Mouse (Mus musculus) CH12.LX (cell line): ENCODE results near the gene Cbr2. TPM values are rescaled to one million over a fixed set of nuclear protein-coding genes. Genes with fewer than 3 reads are reported as not detected.

Experiments used
- DNase-seq: peaks from one replicate; pipeline ENCODE4 v3.0.0-alpha.2; 2013; ENCODE audit errors: extremely low read depth
- H3K27ac ChIP-seq: 2 replicates; pipeline ENCODE4 v1.5.1; 2012; ENCODE audit warnings: low read depth, mild to moderate bottlenecking, control low read depth, moderate library complexity; ENCODE audit not compliant: insufficient read depth
- H3K27me3 ChIP-seq: replicated peaks from 2 replicates; pipeline ENCODE3; 2012; ENCODE audit warnings: inconsistent platforms
- H3K36me3 ChIP-seq, 2 experiments: replicated peaks in 1 of 2; 2 replicates each; pipeline versions ENCODE3 to v1.6.1; 2012; ENCODE audit warnings: inconsistent platforms in 1 of 2, low read length in 1 of 2, mild to moderate bottlenecking in 1 of 2, mixed read lengths in 1 of 2, moderate library complexity in 1 of 2; ENCODE audit not compliant: control insufficient read depth in 1 of 2, insufficient read depth in 1 of 2
- H3K4me1 ChIP-seq, 2 experiments: 2 replicates each; pipeline ENCODE4 v1.6.1; 2012; ENCODE audit warnings: inconsistent platforms in 1 of 2, moderate library complexity in 1 of 2; ENCODE audit not compliant: insufficient read depth in 2 of 2, control insufficient read depth in 1 of 2
- H3K4me2 ChIP-seq: 2 replicates; pipeline ENCODE4 v1.6.1; 2012; ENCODE audit warnings: low read depth, mild to moderate bottlenecking, control low read depth; ENCODE audit not compliant: poor library complexity, insufficient read depth, severe bottlenecking
- H3K4me3 ChIP-seq, 3 experiments: fragments of 150-350 bp in 1 of 3; sonication (generic) in 1 of 3; replicated peaks in 1 of 3; 2 replicates each; pipeline versions ENCODE3 to v1.5.1; 2011 to 2012; ENCODE audit warnings: low read depth in 2 of 3, low read length in 2 of 3, mild to moderate bottlenecking in 2 of 3, moderate library complexity in 2 of 3, control low read depth in 1 of 3, improper control_type of control experiment in 1 of 3, inconsistent platforms in 1 of 3, mixed read lengths in 1 of 3; ENCODE audit not compliant: poor library complexity in 1 of 3
- H3K79me2 ChIP-seq: replicated peaks from 2 replicates; pipeline ENCODE4 v1.6.1; 2012; ENCODE audit warnings: mild to moderate bottlenecking, moderate library complexity; ENCODE audit not compliant: control insufficient read depth, poor library complexity, insufficient read depth, severe bottlenecking; ENCODE audit errors: extremely low read depth
- H3K9ac ChIP-seq: 2 replicates; pipeline ENCODE4 v1.6.1; 2012; ENCODE audit warnings: low read depth, mild to moderate bottlenecking, control low read depth, moderate library complexity; ENCODE audit not compliant: insufficient read depth
- H3K9me3 ChIP-seq: replicated peaks from 2 replicates; pipeline ENCODE3; 2012; ENCODE audit warnings: low read length, inconsistent platforms, mixed read lengths
- CTCF ChIP-seq, 2 experiments: IDR thresholded peaks in 1 of 2; conservative IDR thresholded peaks in 1 of 2; 2 replicates each; pipeline ENCODE4 v1.5.1; 2011 to 2012; ENCODE audit warnings: low read depth in 2 of 2, low read length in 2 of 2, improper control_type of control experiment in 1 of 2, inconsistent platforms in 1 of 2, mild to moderate bottlenecking in 1 of 2, moderate library complexity in 1 of 2
- JUN ChIP-seq: IDR thresholded peaks from 2 replicates; pipeline ENCODE4 v1.6.1; 2011; ENCODE audit warnings: low read depth, mild to moderate bottlenecking, low read length, improper control_type of control experiment, moderate library complexity; ENCODE audit not compliant: insufficient read depth
- RAD21 ChIP-seq: IDR thresholded peaks from 2 replicates; pipeline ENCODE4 v1.6.1; 2011; ENCODE audit warnings: low read depth, mild to moderate bottlenecking, low read length, improper control_type of control experiment, moderate library complexity
- SMC3 ChIP-seq: IDR thresholded peaks from 2 replicates; pipeline ENCODE4 v1.6.1; 2011; ENCODE audit warnings: low read depth, low read length, improper control_type of control experiment
- ZC3H11A ChIP-seq: IDR thresholded peaks from 2 replicates; pipeline ENCODE4 v1.6.1; 2012; ENCODE audit warnings: low read depth, mild to moderate bottlenecking, inconsistent platforms, low read length, improper control_type of control experiment
- dilution Hi-C: fragments of 300-500 bp; cut with MboI; formaldehyde crosslinking; loops from 2 replicates; pipeline ENCODE4 v1.14.3; 2020; ENCODE audit warnings: low sequenced_read_pairs; ENCODE audit not compliant: extremely low pct_unique_long_range_greater_than_20kb, extremely low pct_ligation_motif_present
- in situ Hi-C: fragments of 300-500 bp; cut with MboI; formaldehyde crosslinking; loops from 3 replicates; pipeline ENCODE4 v1.14.3; 2019; ENCODE audit warnings: low sequenced_read_pairs, low pct_ligation_motif_present, low pct_unique_long_range_greater_than_20kb, mixed read lengths
- polyA plus RNA-seq: library from polyadenylated mRNA; unstranded; fragments of >175 nt; gene quantifications from 2 replicates; pipeline ENCODE4 v1.2.1, GENCODE M21; 2012; ENCODE audit warnings: low read depth; ENCODE audit not compliant: insufficient read length
- total RNA-seq, 2 experiments: library from RNA; depleted of rRNA; stranded (reverse); fragments of 300-350 nt in 1 of 2; fragments of >200 nt in 1 of 2; gene quantifications; 2 replicates each; pipeline ENCODE4 v1.2.3; 2012 to 2014

The Cbr2 gene
- total and polyA plus RNA-seq, 3 experiments, result 0.21 TPM; not detected in 2

GRCm38 (mm10) chr11:120679909-120680308 lies 52.0 kb downstream of the Cbr2 start:
- Histone ChIP-seq H3K9ac (no peak overlapping the region), H3K36me3 (peaks cover 45 to 89% of the 10 kb centered on the region in 2 experiments), H3K27me3 (no peaks in the 10 kb centered on the region), H3K4me1 (peaks cover 0 to 21% of the 10 kb centered on the region in 2 experiments; a peak in 2 of 4 replicates), H3K4me2 (no peak overlapping the region), H3K79me2 (no peaks in the 10 kb centered on the region; the same call in 1 of the 2 replicates), H3K27ac (no peak overlapping the region), H3K4me3 (no peak overlapping the region), H3K9me3 (no peaks in the 10 kb centered on the region)
- DNase-seq, result peak; percentile 61
- in situ Hi-C loops (loop anchor here (10.0 kb wide), 1 partner anchor 55 kb away; the partner anchor contains the start of gene Sirt7), dilution Hi-C loops (no loop called here)
- TF ChIP-seq CTCF (conservative IDR thresholded peaks at IDR 0.05 in 1 of 2, IDR thresholded peaks at IDR 0.05 in 1 of 2; ENCODE audit: low read depth in 2 of 2, low read length in 2 of 2), result peak in 1 of 2 experiments; percentile 84; a peak in 2 of 4 replicates
- TF ChIP-seq ZC3H11A, result peak; percentile 17; the same call in 1 of the 2 replicates
- peak; percentile 80 for TF ChIP-seq RAD21
- no peak for TF ChIP-seq JUN
- TF ChIP-seq SMC3, result peak; percentile 93

Other genes starting within 250 kb of the Cbr2 start
Only the 20 nearest of the 28 such genes appear.
- gene Arhgdia, start 150.5 kb downstream of the Cbr2 start, total RNA-seq (2012; rRNA removed), result 417 and 467 TPM in 2 replicates
- gene Arhgdia, start 150.5 kb downstream of the Cbr2 start, total RNA-seq (2014; rRNA removed), result 126 and 172 TPM in 2 replicates
- gene Arhgdia, start 150.5 kb downstream of the Cbr2 start, polyA plus RNA-seq, result 957 and 958 TPM in 2 replicates
- 582 and 793 TPM in 2 replicates for gene Alyref, start 133.7 kb downstream of the Cbr2 start, total RNA-seq (2012; rRNA removed)
- 358 and 361 TPM in 2 replicates for gene Alyref, start 133.7 kb downstream of the Cbr2 start, total RNA-seq (2014; rRNA removed)
- gene Alyref, start 133.7 kb downstream of the Cbr2 start, polyA plus RNA-seq, result 444 and 451 TPM in 2 replicates
- gene Anapc11, start 133.7 kb downstream of the Cbr2 start, total RNA-seq (2012; rRNA removed), result 108 and 114 TPM in 2 replicates
- 51.7 and 57.0 TPM in 2 replicates for gene Anapc11, start 133.7 kb downstream of the Cbr2 start, total RNA-seq (2014; rRNA removed)
- 142 and 145 TPM in 2 replicates for gene Anapc11, start 133.7 kb downstream of the Cbr2 start, polyA plus RNA-seq
- gene Npb, start 123.6 kb downstream of the Cbr2 start, total RNA-seq (2012; rRNA removed), result 0.55 TPM in 1 of 2 replicates, not detected in the other
- gene Npb, start 123.6 kb downstream of the Cbr2 start, total RNA-seq (2014; rRNA removed), result not detected in 2 replicates
- gene Npb, start 123.6 kb downstream of the Cbr2 start, polyA plus RNA-seq, result 1.0 and 1.3 TPM in 2 replicates
- gene Pcyt2, start 114.2 kb downstream of the Cbr2 start, total RNA-seq (2012; rRNA removed), result 166 and 175 TPM in 2 replicates
- 149 and 154 TPM in 2 replicates for gene Pcyt2, start 114.2 kb downstream of the Cbr2 start, total RNA-seq (2014; rRNA removed)
- 155 and 158 TPM in 2 replicates for gene Pcyt2, start 114.2 kb downstream of the Cbr2 start, polyA plus RNA-seq
- 75.2 and 87.1 TPM in 2 replicates for gene Sirt7, start 106.9 kb downstream of the Cbr2 start, total RNA-seq (2012; rRNA removed)
- 71.7 and 74.4 TPM in 2 replicates for gene Sirt7, start 106.9 kb downstream of the Cbr2 start, total RNA-seq (2014; rRNA removed)
- 84.4 and 91.3 TPM in 2 replicates for gene Sirt7, start 106.9 kb downstream of the Cbr2 start, polyA plus RNA-seq
- gene Mafg, start 98.5 kb downstream of the Cbr2 start, total RNA-seq (2012; rRNA removed), result 26.4 and 29.3 TPM in 2 replicates
- gene Mafg, start 98.5 kb downstream of the Cbr2 start, total RNA-seq (2014; rRNA removed), result 14.6 and 17.0 TPM in 2 replicates
- 62.1 and 63.7 TPM in 2 replicates for gene Mafg, start 98.5 kb downstream of the Cbr2 start, polyA plus RNA-seq
- gene Pycr1, start 88.3 kb downstream of the Cbr2 start, total RNA-seq (2012; rRNA removed), result 26.2 and 75.3 TPM in 2 replicates
- gene Pycr1, start 88.3 kb downstream of the Cbr2 start, total RNA-seq (2014; rRNA removed), result 18.3 and 21.0 TPM in 2 replicates
- 27.2 and 32.3 TPM in 2 replicates for gene Pycr1, start 88.3 kb downstream of the Cbr2 start, polyA plus RNA-seq
- gene Myadml2, start 84.0 kb downstream of the Cbr2 start, total RNA-seq (2012; rRNA removed), result 0.68 and 0.88 TPM in 2 replicates
- not detected in 2 replicates for gene Myadml2, start 84.0 kb downstream of the Cbr2 start, total RNA-seq (2014; rRNA removed)
- gene Myadml2, start 84.0 kb downstream of the Cbr2 start, polyA plus RNA-seq, result not detected in 2 replicates
- not detected in 2 replicates for gene Notum, start 70.9 kb downstream of the Cbr2 start, total RNA-seq (2012; rRNA removed)
- not detected in 2 replicates for gene Notum, start 70.9 kb downstream of the Cbr2 start, total RNA-seq (2014; rRNA removed)
- gene Notum, start 70.9 kb downstream of the Cbr2 start, polyA plus RNA-seq, result not detected in 2 replicates
- 34.1 and 37.7 TPM in 2 replicates for gene Aspscr1, start 59.1 kb downstream of the Cbr2 start, total RNA-seq (2012; rRNA removed)
- gene Aspscr1, start 59.1 kb downstream of the Cbr2 start, total RNA-seq (2014; rRNA removed), result 24.9 and 27.3 TPM in 2 replicates
- 62.4 and 69.9 TPM in 2 replicates for gene Aspscr1, start 59.1 kb downstream of the Cbr2 start, polyA plus RNA-seq
- gene Cenpx, start 18.4 kb downstream of the Cbr2 start, total RNA-seq (2012; rRNA removed), result 101 and 103 TPM in 2 replicates
- gene Cenpx, start 18.4 kb downstream of the Cbr2 start, total RNA-seq (2014; rRNA removed), result 72.3 and 76.5 TPM in 2 replicates
- gene Cenpx, start 18.4 kb downstream of the Cbr2 start, polyA plus RNA-seq, result 122 and 131 TPM in 2 replicates
- 31.3 and 35.6 TPM in 2 replicates for gene Lrrc45, start 18.2 kb downstream of the Cbr2 start, total RNA-seq (2012; rRNA removed)
- 11.7 and 12.9 TPM in 2 replicates for gene Lrrc45, start 18.2 kb downstream of the Cbr2 start, total RNA-seq (2014; rRNA removed)
- gene Lrrc45, start 18.2 kb downstream of the Cbr2 start, polyA plus RNA-seq, result 20.3 and 23.8 TPM in 2 replicates
- 8.9 and 9.9 TPM in 2 replicates for gene Rac3, start 10.6 kb downstream of the Cbr2 start, total RNA-seq (2012; rRNA removed)
- gene Rac3, start 10.6 kb downstream of the Cbr2 start, total RNA-seq (2014; rRNA removed), result 2.9 and 3.4 TPM in 2 replicates
- gene Rac3, start 10.6 kb downstream of the Cbr2 start, polyA plus RNA-seq, result 5.5 and 8.3 TPM in 2 replicates
- gene Dcxr, start 4.8 kb downstream of the Cbr2 start, total RNA-seq (2012; rRNA removed), result 49.4 and 74.7 TPM in 2 replicates
- 24.1 and 24.8 TPM in 2 replicates for gene Dcxr, start 4.8 kb downstream of the Cbr2 start, total RNA-seq (2014; rRNA removed)
- gene Dcxr, start 4.8 kb downstream of the Cbr2 start, polyA plus RNA-seq, result 23.3 and 23.5 TPM in 2 replicates
- 167 and 203 TPM in 2 replicates for gene Hmga1b, start 30.7 kb upstream of the Cbr2 start, total RNA-seq (2012; rRNA removed)
- 105 and 126 TPM in 2 replicates for gene Hmga1b, start 30.7 kb upstream of the Cbr2 start, total RNA-seq (2014; rRNA removed)
- 368 and 414 TPM in 2 replicates for gene Hmga1b, start 30.7 kb upstream of the Cbr2 start, polyA plus RNA-seq
- 10.0 and 10.4 TPM in 2 replicates for gene Rfng, start 52.1 kb upstream of the Cbr2 start, total RNA-seq (2012; rRNA removed)
- gene Rfng, start 52.1 kb upstream of the Cbr2 start, total RNA-seq (2014; rRNA removed), result 3.8 and 4.3 TPM in 2 replicates
- gene Rfng, start 52.1 kb upstream of the Cbr2 start, polyA plus RNA-seq, result 14.2 and 17.6 TPM in 2 replicates
- gene Gps1, start 52.2 kb upstream of the Cbr2 start, total RNA-seq (2012; rRNA removed), result 174 and 254 TPM in 2 replicates
- 184 and 188 TPM in 2 replicates for gene Gps1, start 52.2 kb upstream of the Cbr2 start, total RNA-seq (2014; rRNA removed)
- gene Gps1, start 52.2 kb upstream of the Cbr2 start, polyA plus RNA-seq, result 141 and 158 TPM in 2 replicates
- gene Dus1l, start 64.3 kb upstream of the Cbr2 start, total RNA-seq (2012; rRNA removed), result 120 and 164 TPM in 2 replicates
- 98.7 and 105 TPM in 2 replicates for gene Dus1l, start 64.3 kb upstream of the Cbr2 start, total RNA-seq (2014; rRNA removed)
- 155 and 165 TPM in 2 replicates for gene Dus1l, start 64.3 kb upstream of the Cbr2 start, polyA plus RNA-seq
- 186 and 279 TPM in 2 replicates for gene Fasn, start 92.4 kb upstream of the Cbr2 start, total RNA-seq (2012; rRNA removed)
- 109 and 116 TPM in 2 replicates for gene Fasn, start 92.4 kb upstream of the Cbr2 start, total RNA-seq (2014; rRNA removed)
- gene Fasn, start 92.4 kb upstream of the Cbr2 start, polyA plus RNA-seq, result 241 and 300 TPM in 2 replicates